Mouse (Mus musculus) midbrain, embryonic 12.5 days (tissue): ENCODE results near the gene Arhgap28. TPM values are rescaled to one million over a fixed set of nuclear protein-coding genes. Genes with fewer than 3 reads are reported as not detected.

ENCODE experiments used
- ATAC-seq: fragments of 200-750 bp; cut with Nextera tagmentation; 2 replicates; pipeline ENCODE4 v1.8.0; 2017; ENCODE audit warnings: low read depth, moderate TSS enrichment, moderate library complexity; ENCODE audit not compliant: low FRiP score
- H3K27ac ChIP-seq: fragments of 300-500 bp; sonication (generic); replicated peaks from 2 replicates; pipeline ENCODE4 v1.5.1; 2016; ENCODE audit warnings: mild to moderate bottlenecking
- H3K27me3 ChIP-seq: fragments of 300-500 bp; sonication (generic); 2 replicates; pipeline ENCODE4 v1.6.1; 2016; ENCODE audit warnings: mild to moderate bottlenecking
- H3K36me3 ChIP-seq: fragments of 300-500 bp; sonication (generic); 2 replicates; pipeline ENCODE4 v1.6.1; 2016
- H3K4me1 ChIP-seq: fragments of 300-500 bp; sonication (generic); 2 replicates; pipeline ENCODE4 v1.6.1; 2016
- H3K4me2 ChIP-seq: fragments of 300-500 bp; sonication (generic); replicated peaks from 2 replicates; pipeline ENCODE4 v1.6.1; 2016; ENCODE audit warnings: mild to moderate bottlenecking, moderate library complexity
- H3K4me3 ChIP-seq: fragments of 300-500 bp; sonication (generic); 2 replicates; pipeline ENCODE4 v1.5.1; 2016; ENCODE audit warnings: mild to moderate bottlenecking
- H3K9ac ChIP-seq: fragments of 300-500 bp; sonication (generic); replicated peaks from 2 replicates; pipeline ENCODE4 v1.6.1; 2016; ENCODE audit warnings: mild to moderate bottlenecking, moderate library complexity
- H3K9me3 ChIP-seq: fragments of 300-500 bp; sonication (generic); 2 replicates; pipeline ENCODE4 v1.6.1; 2016; ENCODE audit warnings: mild to moderate bottlenecking
- WGBS: fragments of 180-500 bp; shearing (Covaris S2); methylation state at CpG from one replicate; pipeline ENCODE4 v1.1.7; 2016; 5-methylcytosine and 5-hydroxymethylcytosine counted together
- polyA plus RNA-seq: library from polyadenylated mRNA; unstranded; fragments of >200 nt; fragmentation: Nextera tagmentation; extraction: Ambion mirVana; gene quantifications from 2 replicates; pipeline ENCODE4 v1.2.1, GENCODE M21; 2016

The Arhgap28 gene
- 17.4 and 21.2 TPM in 2 replicates for polyA plus RNA-seq

DNA sequence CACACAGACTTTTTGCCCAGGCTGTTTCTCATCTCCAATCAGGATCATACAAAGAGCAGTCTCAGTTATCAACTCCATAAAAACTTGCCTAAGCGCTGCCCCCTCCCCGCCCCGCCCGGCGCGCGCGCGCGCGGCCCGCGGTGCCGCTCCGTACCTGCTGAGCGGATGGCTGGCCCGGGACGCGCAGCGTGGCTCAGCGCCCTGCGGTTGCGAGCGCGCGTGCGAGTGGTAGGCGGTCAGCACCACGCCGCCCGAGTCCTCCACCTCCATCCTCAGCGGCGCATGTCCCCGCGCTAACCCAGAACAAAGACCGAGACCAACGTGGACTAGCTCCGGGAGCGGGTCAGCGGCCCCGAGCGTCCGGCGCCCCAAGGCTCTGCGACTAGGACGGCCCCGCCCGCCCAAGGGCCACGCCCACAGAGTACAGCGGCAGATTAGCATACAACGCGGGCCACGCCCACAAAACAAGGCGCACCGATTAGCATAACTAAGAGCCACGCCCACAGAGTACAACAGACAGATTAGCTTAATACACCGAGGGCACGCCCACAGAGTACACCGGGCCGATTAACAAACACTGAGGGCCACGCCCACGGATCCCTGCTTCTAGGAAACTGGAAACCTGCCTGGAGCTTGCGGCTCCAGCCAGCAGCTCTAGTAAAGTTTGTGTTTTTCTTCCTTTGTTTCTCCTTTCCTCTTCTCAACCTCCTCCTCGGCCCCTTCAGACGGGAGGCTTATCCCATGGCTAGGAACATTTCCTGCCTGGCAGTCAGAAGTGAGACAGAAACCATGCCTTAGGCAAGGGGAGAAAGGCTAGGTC is at the start of gene Arhgap28:
Arhgap28 (minus strand) TSS at position 380 of the 820 bp plus-strand sequence.
- under 1% methylated on average over 63 of the region's 65 CpGs for WGBS
- H3K27ac ChIP-seq, result peak within 1 kb of the TSS; percentile 64

DNA sequence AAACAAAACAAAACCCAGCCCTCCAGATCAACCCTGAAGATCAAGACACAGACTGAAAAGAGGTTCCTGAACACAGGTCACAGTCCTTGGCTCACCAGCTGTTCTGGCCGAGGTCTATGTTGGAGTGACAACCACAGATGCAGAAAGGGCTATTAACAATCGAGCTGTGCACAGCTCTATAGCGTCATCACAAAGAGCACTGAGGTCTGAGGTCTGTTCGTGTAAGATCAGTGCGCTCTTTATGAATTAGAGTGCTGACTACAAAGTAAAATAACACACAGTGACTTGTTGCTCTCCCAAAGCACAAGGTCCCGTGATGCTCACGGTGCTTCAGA is 42.4 kb upstream of the Arhgap28 start:
- Histone ChIP-seq H3K4me2 (no peak overlapping the region), H3K9me3 (no peaks in the 10 kb centered on the region), H3K4me3 (no peak overlapping the region), H3K27ac (no peak overlapping the region), H3K9ac (no peak overlapping the region), H3K27me3 (no peaks in the 10 kb centered on the region), H3K36me3 (no peaks in the 10 kb centered on the region), H3K4me1 (no peaks in the 10 kb centered on the region)
- no peak for ATAC-seq
- WGBS, result 85% methylated on average over 7 of the region's 7 CpGs

More for the DNA sequence above, at the start of gene Arhgap28:
- peak within 1 kb of the TSS; percentile 70 for H3K4me3 ChIP-seq
- peak within 1 kb of the TSS; percentile 83 for H3K4me2 ChIP-seq
- no peaks in the 10 kb centered on the region for H3K27me3 ChIP-seq
- no peaks in the 10 kb centered on the region for H3K36me3 ChIP-seq
- H3K9me3 ChIP-seq, result no peaks in the 10 kb centered on the region
- H3K9ac ChIP-seq, result peak within 1 kb of the TSS; percentile 66
- ATAC-seq, result peak; percentile 94
- H3K4me1 ChIP-seq, result peaks cover 9% of the 10 kb centered on the region; the same call in 1 of the 2 replicates

DNA sequence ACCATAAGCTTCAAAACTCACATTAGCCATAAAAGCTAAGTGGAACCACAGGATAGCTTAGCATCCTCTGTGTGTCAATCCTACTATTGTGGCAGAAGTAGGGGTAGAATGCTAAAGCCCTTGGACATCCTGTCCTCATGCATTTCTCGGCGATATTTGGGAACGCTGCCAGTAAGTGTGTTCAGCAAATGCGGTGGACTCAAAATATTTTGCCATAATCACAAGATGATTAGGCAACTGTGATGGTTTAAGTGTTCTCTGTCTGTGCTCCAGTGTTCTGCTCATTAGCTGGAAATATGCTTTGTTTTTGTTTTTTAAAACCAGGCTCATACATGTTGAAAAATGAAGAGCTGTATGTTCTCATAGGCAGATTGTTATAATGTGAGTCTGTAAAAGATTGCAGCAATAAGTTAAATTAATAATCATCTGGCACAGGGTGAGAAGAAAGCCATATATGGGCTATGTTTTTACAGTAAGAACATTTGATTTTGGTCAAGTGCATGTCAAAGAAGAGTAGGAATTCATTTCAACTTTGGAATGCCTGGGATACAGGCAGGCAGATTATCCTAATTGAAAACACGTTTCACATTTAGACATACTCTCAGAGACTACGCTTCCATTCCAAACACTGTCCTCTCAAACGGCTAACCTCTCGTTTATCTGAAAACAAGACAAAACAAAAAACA is 41.9 kb upstream of the Arhgap28 start:
- no peak overlapping the region for H3K4me2 ChIP-seq
- no peaks in the 10 kb centered on the region for H3K9me3 ChIP-seq
- no peak overlapping the region for H3K4me3 ChIP-seq
- 82% methylated on average over 8 of the region's 8 CpGs for WGBS
- ATAC-seq, result no peak
- H3K27ac ChIP-seq, result no peak overlapping the region
- no peaks in the 10 kb centered on the region for H3K36me3 ChIP-seq
- no peaks in the 10 kb centered on the region for H3K27me3 ChIP-seq
- no peaks in the 10 kb centered on the region for H3K4me1 ChIP-seq
- no peak overlapping the region for H3K9ac ChIP-seq

DNA sequence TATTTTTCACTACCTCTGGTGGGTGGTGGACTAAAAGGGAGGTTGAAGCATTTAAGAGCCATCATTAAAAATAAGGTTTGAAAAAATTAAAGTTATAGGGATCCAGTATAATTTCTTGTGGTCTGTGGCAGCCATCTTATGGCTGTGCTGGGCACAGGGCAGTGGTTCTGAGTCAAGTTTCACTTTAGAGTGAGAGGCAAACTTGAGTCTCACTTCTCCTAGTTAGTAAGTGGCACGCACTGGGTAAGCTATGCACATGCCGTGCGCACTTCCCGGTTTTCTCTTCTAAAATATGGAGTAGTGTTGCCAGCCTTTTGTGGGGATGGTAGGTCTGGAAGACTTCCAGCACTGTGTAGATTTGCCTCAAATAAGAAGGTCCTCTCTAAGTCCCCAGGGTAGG is 38.5 kb upstream of the Arhgap28 start:
- 94% methylated on average over 4 of the region's 4 CpGs for WGBS
- Histone ChIP-seq H3K4me2 (no peak overlapping the region), H3K27me3 (no peaks in the 10 kb centered on the region), H3K4me1 (no peaks in the 10 kb centered on the region), H3K36me3 (no peaks in the 10 kb centered on the region), H3K27ac (no peak overlapping the region), H3K4me3 (no peak overlapping the region), H3K9me3 (no peaks in the 10 kb centered on the region), H3K9ac (no peak overlapping the region)
- ATAC-seq, result no peak

DNA sequence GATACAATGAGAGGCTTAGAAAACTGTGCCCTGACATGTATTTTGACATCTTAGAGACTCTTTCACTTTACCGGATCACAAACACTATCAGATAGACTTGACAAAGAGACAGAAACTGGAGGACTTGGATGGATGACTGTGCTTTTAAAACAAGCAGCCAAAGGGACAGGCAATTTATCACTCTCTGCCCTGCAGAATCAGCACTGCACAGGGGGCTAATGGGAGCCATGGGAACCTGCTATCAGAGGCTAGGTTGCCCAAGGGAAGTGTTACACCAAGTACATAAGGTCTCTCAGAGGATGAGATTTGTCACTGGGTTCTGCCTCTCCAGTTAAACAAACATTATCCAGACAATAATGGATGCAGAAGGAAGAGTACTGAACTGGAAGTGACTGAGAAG is 33.1 kb upstream of the Arhgap28 start:
- Histone ChIP-seq H3K27ac (no peak overlapping the region), H3K4me3 (no peak overlapping the region), H3K4me2 (no peak overlapping the region), H3K36me3 (no peaks in the 10 kb centered on the region), H3K9ac (no peak overlapping the region), H3K4me1 (no peaks in the 10 kb centered on the region), H3K27me3 (no peaks in the 10 kb centered on the region), H3K9me3 (no peaks in the 10 kb centered on the region)
- ATAC-seq, result no peak
- 93% methylated on average over 1 of the region's 1 CpGs for WGBS

DNA sequence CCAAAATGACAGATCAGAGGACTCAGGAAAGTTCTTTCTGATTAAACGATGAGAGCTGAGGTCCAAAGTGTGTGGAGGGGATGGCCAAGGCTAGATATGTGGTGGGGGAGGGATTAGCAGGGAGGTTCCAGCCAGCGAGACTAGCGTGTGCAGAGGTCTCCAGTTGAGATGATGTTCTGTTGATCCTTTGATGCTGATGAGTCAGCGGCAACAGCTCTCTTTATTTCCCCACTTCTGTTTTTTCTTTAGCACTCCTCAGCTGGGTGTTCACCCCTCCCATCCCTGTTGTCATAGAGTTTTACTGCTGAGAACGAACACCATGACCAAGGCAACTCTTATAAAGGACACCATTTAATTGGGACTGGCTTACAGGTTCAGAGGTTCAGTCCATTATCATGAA is 25.6 kb upstream of the Arhgap28 start:
- H3K4me1 ChIP-seq, result no peaks in the 10 kb centered on the region
- no peak overlapping the region for H3K27ac ChIP-seq
- WGBS, result 83% methylated on average over 5 of the region's 5 CpGs
- H3K4me2 ChIP-seq, result no peak overlapping the region
- H3K4me3 ChIP-seq, result no peak overlapping the region
- no peaks in the 10 kb centered on the region for H3K9me3 ChIP-seq
- no peak for ATAC-seq
- no peaks in the 10 kb centered on the region for H3K27me3 ChIP-seq
- H3K9ac ChIP-seq, result no peak overlapping the region
- H3K36me3 ChIP-seq, result no peaks in the 10 kb centered on the region

DNA sequence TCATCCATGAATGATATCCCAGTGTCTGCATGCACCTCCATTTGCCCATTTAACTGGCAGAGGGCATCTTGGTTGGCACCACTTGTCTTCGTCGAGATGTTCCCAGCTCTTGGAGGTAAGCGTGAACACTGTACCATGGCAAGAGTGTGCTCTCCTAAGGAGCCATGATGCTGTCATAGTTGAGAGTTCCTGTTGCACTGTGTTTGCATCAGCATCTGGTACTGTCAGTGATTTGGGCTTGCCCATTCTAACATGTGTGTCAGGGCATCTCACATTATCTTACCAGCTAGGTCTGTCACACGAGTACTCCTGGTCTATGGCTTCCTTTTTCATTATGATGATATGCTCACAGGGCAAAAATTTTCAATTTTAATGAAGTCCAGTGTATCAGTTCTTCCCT is 24.6 kb upstream of the Arhgap28 start:
- no peak overlapping the region for H3K27ac ChIP-seq
- H3K36me3 ChIP-seq, result no peaks in the 10 kb centered on the region
- H3K9me3 ChIP-seq, result no peaks in the 10 kb centered on the region
- ATAC-seq, result no peak
- no peak overlapping the region for H3K4me2 ChIP-seq
- no peak overlapping the region for H3K4me3 ChIP-seq
- no peaks in the 10 kb centered on the region for H3K4me1 ChIP-seq
- H3K9ac ChIP-seq, result no peak overlapping the region
- H3K27me3 ChIP-seq, result no peaks in the 10 kb centered on the region
- 92% methylated on average over 4 of the region's 4 CpGs for WGBS

DNA sequence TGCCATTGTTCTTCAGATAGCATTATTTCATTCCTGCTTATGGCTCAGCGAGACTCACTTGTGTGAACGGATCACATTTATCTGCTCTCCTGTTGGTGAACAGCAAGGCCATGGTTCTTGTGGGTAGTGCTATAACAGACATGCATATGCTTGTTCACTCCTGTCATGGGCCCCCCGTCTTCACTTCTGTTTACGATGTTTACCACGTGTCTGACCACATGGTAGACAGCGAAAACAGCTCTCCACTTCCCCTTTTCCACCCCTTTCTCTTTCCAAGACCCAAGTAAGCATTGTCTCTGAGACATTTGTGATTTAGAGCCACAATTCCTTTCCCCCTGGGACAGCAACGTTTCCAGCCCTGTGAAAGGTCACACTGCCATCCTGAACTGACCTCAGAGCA is 20.4 kb upstream of the Arhgap28 start:
- Histone ChIP-seq H3K4me3 (no peak overlapping the region), H3K27ac (no peak overlapping the region), H3K36me3 (no peaks in the 10 kb centered on the region), H3K9me3 (no peaks in the 10 kb centered on the region), H3K4me1 (no peaks in the 10 kb centered on the region), H3K9ac (no peak overlapping the region), H3K4me2 (no peak overlapping the region), H3K27me3 (no peaks in the 10 kb centered on the region)
- ATAC-seq, result no peak
- 82% methylated on average over 7 of the region's 7 CpGs for WGBS

DNA sequence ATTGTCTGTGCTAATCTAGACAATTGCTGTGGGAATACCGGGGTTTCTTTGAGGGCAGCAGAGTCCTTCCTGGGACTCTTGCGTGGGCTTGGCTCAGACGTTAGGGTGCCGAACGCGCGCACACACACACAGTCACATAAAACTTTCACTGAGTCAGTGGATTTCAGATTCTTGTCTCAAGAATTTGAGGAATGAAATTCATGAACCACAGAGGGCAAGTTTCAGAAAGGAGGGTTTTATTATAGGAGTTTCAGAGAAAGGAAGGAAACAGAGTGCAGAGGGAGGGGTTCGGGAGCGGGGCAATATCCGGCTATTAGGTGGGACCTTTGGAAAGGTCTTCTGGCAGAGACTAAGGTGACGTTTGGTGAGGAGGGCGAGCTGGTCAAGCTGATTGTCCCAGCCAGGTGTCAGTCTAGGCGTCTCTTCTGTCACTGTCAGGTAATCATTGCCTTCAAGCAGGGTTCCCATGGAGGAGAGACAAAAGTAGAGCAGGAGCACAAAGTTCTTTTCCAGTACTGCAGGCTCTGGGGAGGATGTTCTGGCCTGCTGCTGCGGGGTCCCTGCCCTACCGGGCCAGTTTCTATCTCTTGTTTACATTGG is 15.6 kb upstream of the Arhgap28 start:
- Histone ChIP-seq H3K27me3 (no peaks in the 10 kb centered on the region), H3K36me3 (no peaks in the 10 kb centered on the region), H3K4me2 (no peak overlapping the region), H3K27ac (no peak overlapping the region), H3K4me1 (no peaks in the 10 kb centered on the region), H3K9ac (no peak overlapping the region), H3K4me3 (no peak overlapping the region), H3K9me3 (no peaks in the 10 kb centered on the region)
- WGBS, result 81% methylated on average over 15 of the region's 15 CpGs
- no peak for ATAC-seq

DNA sequence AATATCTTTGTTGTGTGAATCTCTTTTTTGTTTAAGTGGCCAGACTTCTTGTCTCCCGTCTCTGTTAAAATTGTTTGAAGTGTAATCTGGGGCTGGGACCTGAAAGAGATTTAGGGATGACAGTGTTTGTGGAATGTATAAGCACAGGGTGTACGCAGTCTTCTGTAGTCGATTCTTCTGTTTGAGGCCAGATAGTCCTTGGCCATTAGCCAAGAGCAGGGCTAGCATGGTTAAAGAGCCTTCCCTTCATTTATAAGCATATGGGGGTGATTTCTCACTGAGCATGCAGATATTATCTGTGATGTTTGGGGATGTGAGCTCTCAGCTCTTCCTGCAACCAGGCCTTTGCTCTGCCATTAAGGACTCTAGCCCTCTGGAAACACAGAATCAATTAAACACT is 13.2 kb upstream of the Arhgap28 start:
- Histone ChIP-seq H3K4me1 (no peaks in the 10 kb centered on the region), H3K9ac (no peak overlapping the region), H3K27me3 (no peaks in the 10 kb centered on the region), H3K9me3 (no peaks in the 10 kb centered on the region), H3K4me2 (no peak overlapping the region), H3K36me3 (no peaks in the 10 kb centered on the region), H3K27ac (no peak overlapping the region), H3K4me3 (no peak overlapping the region)
- 73% methylated on average over 3 of the region's 3 CpGs for WGBS
- ATAC-seq, result no peak

DNA sequence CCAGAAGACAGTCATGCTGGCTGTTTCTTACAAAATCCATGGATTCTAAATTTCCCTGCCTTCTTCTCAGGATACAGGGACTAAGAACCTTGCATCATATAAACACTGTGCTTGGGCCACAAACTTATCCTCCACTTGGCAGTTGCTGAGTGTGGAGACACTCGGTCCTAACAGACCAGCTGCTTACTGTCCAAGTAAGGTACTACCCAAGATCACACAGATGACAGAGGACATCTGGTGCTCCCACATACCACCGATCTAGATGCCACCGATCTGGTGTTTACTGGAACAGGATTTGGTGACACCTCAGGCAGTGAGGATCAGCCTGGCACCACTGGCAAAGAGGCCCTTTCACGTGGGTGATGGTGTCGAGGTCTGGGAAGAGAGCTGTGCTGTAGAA is 7.7 kb upstream of the Arhgap28 start:
- WGBS, result 93% methylated on average over 5 of the region's 5 CpGs
- ATAC-seq, result no peak
- Histone ChIP-seq H3K27me3 (no peaks in the 10 kb centered on the region), H3K27ac (no peak overlapping the region), H3K4me2 (no peak overlapping the region), H3K9ac (no peak overlapping the region), H3K36me3 (no peaks in the 10 kb centered on the region), H3K4me1 (no peaks in the 10 kb centered on the region), H3K4me3 (no peak overlapping the region), H3K9me3 (no peaks in the 10 kb centered on the region)

DNA sequence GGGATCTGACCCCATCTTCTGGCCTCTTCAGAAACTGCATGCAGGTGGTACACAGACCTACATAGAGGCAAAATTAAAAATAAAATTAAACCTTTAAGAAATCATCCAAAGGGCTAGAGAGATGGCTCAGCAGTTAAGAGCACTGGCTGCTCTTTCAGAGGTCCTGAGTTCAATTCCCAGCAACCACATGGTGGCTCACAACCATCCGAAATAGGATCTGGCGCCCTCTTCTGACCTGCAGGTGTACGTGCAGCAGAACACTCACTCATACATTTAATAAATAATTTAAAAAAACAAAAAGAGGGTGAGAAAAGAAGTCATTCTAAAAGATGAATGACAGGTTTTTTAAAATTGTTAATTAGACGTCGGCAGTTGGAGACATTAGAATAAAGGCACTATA is 6.1 kb upstream of the Arhgap28 start:
- Histone ChIP-seq H3K27ac (no peak overlapping the region), H3K36me3 (no peaks in the 10 kb centered on the region), H3K4me2 (no peak overlapping the region), H3K9ac (no peak overlapping the region), H3K4me1 (no peaks in the 10 kb centered on the region), H3K4me3 (no peak overlapping the region), H3K9me3 (no peaks in the 10 kb centered on the region), H3K27me3 (no peaks in the 10 kb centered on the region)
- 95% methylated on average over 5 of the region's 5 CpGs for WGBS
- ATAC-seq, result no peak
